Mouse (Mus musculus) liver, embryonic 16.5 days (tissue): Measurements from ENCODE around the gene Cdc42ep4. TPM values are rescaled to one million over a fixed set of nuclear protein-coding genes. Genes with fewer than 3 reads are reported as not detected.

Source experiments
- ATAC-seq: fragments of 200-750 bp; cut with Nextera tagmentation; 2 replicates; pipeline ENCODE4 v1.8.0; 2017; ENCODE audit warnings: low read depth, mild to moderate bottlenecking, moderate number of reproducible peaks, moderate library complexity
- H3K27ac ChIP-seq: fragments of 300-500 bp; sonication (generic); 2 replicates; pipeline ENCODE4 v1.5.1; 2014; ENCODE audit warnings: mild to moderate bottlenecking, low read length
- H3K27me3 ChIP-seq: fragments of 300-500 bp; sonication (generic); 2 replicates; pipeline ENCODE4 v1.6.1; 2014; ENCODE audit warnings: low read depth, low read length, mixed read lengths; ENCODE audit not compliant: control insufficient read depth, insufficient read depth
- H3K36me3 ChIP-seq: fragments of 300-500 bp; sonication (generic); 2 replicates; pipeline ENCODE4 v1.6.1; 2014; ENCODE audit warnings: mild to moderate bottlenecking; ENCODE audit not compliant: control insufficient read depth, insufficient read depth
- H3K4me1 ChIP-seq: fragments of 300-500 bp; sonication (generic); 2 replicates; pipeline ENCODE4 v1.6.1; 2014; ENCODE audit warnings: low read depth, low read length, mixed read lengths; ENCODE audit not compliant: control insufficient read depth
- H3K4me2 ChIP-seq: fragments of 300-500 bp; sonication (generic); 2 replicates; pipeline ENCODE4 v1.6.1; 2014; ENCODE audit warnings: low read depth, low read length, mixed read lengths
- H3K4me3 ChIP-seq: fragments of 300-500 bp; sonication (generic); 2 replicates; pipeline ENCODE4 v1.5.1; 2014; ENCODE audit warnings: low read depth, mild to moderate bottlenecking, low read length
- H3K9ac ChIP-seq: fragments of 300-500 bp; sonication (generic); 2 replicates; pipeline ENCODE4 v1.6.1; 2014; ENCODE audit warnings: low read depth, low read length
- H3K9me3 ChIP-seq: fragments of 300-500 bp; sonication (generic); replicated peaks from 2 replicates; pipeline ENCODE4 v1.6.1; 2016; ENCODE audit warnings: low read length; ENCODE audit not compliant: control insufficient read depth
- WGBS: fragments of 180-500 bp; shearing (Covaris S2); extraction: QIAGEN DNeasy Blood & Tissue Kit; methylation state at CpG from one replicate; pipeline ENCODE4 v1.1.7; 2014; ENCODE audit not compliant: insufficient replicate concordance; 5-methylcytosine and 5-hydroxymethylcytosine counted together
- polyA plus RNA-seq: library from polyadenylated mRNA; unstranded; fragments of >200 nt; fragmentation: Nextera tagmentation; extraction: Ambion mirVana; gene quantifications from 2 replicates; pipeline ENCODE4 v1.2.1, GENCODE M21; 2015

Gene Cdc42ep4
- polyA plus RNA-seq, 1 experiment from 2014 or later: 18.4 TPM

DNA sequence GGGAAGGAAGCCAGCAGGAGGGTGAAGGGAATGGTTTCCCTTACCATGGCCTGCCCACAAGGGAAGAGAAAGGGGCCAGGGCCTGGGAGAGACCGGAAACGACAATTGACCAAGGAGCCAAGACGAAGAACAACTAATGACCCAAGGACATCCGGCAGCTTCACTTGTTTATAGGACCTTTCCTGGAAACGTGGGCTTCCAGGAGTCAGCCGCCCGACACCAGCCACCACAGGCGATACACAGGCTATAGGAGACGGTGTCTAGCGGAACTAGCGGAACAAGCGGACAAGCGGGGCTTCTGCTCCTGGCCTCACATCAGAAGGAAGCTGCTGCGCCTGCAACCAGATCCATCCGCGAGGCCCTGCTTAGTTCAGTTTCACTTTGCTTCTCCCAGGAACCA lies 4.6 kb downstream of the Cdc42ep4 start:
- no peak for ATAC-seq
- H3K4me1 ChIP-seq: peaks cover 48% of the 10 kb centered on the region
- H3K27ac ChIP-seq: peak overlapping the region; percentile 58
- peak overlapping the region; percentile 97 for H3K4me2 ChIP-seq
- peaks cover 4% of the 10 kb centered on the region for H3K9me3 ChIP-seq
- no peaks in the 10 kb centered on the region for H3K27me3 ChIP-seq
- peak overlapping the region; percentile 75 for H3K4me3 ChIP-seq
- peak overlapping the region; percentile 51 for H3K9ac ChIP-seq
- WGBS: 30% methylated on average over 16 of the region's 16 CpGs
- peaks cover 13% of the 10 kb centered on the region for H3K36me3 ChIP-seq

DNA sequence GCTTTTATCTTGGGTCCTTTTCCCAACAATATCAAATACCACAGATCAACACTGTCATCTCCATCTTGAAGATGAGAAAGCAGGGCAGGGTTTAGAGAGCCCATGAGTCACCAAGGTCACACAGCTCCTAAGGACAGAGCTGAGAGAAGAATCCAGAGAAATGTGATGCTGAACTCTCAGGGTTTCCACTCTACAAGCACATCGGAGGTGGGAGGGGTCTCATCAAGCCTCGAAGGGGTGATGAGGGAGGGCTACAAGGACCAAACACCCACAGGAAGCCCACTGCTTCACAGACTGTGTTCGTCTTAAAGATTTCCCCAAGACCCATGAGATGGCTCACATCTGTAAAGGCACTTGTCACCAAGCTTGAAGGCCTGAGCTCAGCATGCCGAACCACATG lies 5.7 kb downstream of the Cdc42ep4 start:
- no peak overlapping the region for H3K27ac ChIP-seq

GRCm38 (mm10) chr11:113742998-113743397 lies 8.7 kb downstream of the Cdc42ep4 start:
- Histone ChIP-seq H3K36me3 (peaks cover 13% of the 10 kb centered on the region), H3K4me1 (peaks cover 40% of the 10 kb centered on the region), H3K9me3 (peaks cover 4% of the 10 kb centered on the region), H3K4me2 (no peak overlapping the region), H3K4me3 (no peak overlapping the region), H3K27ac (no peak overlapping the region), H3K9ac (no peak overlapping the region), H3K27me3 (no peaks in the 10 kb centered on the region)
- no peak for ATAC-seq
- 69% methylated on average over 1 of the region's 1 CpGs for WGBS

More for the DNA sequence above, 5.7 kb downstream of the Cdc42ep4 start:
- H3K4me2 ChIP-seq: no peak overlapping the region
- H3K36me3 ChIP-seq: peaks cover 13% of the 10 kb centered on the region
- no peak overlapping the region for H3K9ac ChIP-seq
- H3K27me3 ChIP-seq: no peaks in the 10 kb centered on the region
- no peak for ATAC-seq
- peaks cover 45% of the 10 kb centered on the region for H3K4me1 ChIP-seq
- WGBS: 72% methylated on average over 4 of the region's 4 CpGs
- H3K4me3 ChIP-seq: no peak overlapping the region
- H3K9me3 ChIP-seq: peaks cover 4% of the 10 kb centered on the region

- Histone ChIP-seq H3K4me3 (no peak overlapping the region), H3K27me3 (no peaks in the 10 kb centered on the region), H3K4me1 (peaks cover 35% of the 10 kb centered on the region), H3K27ac (no peak overlapping the region), H3K4me2 (no peak overlapping the region), H3K9ac (no peak overlapping the region), H3K9me3 (peaks cover 4% of the 10 kb centered on the region), H3K36me3 (peaks cover 13% of the 10 kb centered on the region)
- ATAC-seq: no peak
- WGBS: 75% methylated on average over 7 of the region's 7 CpGs
Observed at GRCm38 (mm10) chr11:113740100-113740499, 11.6 kb downstream of the Cdc42ep4 start.

GRCm38 (mm10) chr11:113739213-113739612 lies 12.5 kb downstream of the Cdc42ep4 start:
- no peak for ATAC-seq
- Histone ChIP-seq H3K9ac (no peak overlapping the region), H3K9me3 (peaks cover 4% of the 10 kb centered on the region), H3K4me3 (no peak overlapping the region), H3K4me2 (no peak overlapping the region), H3K36me3 (peaks cover 9% of the 10 kb centered on the region), H3K27me3 (no peaks in the 10 kb centered on the region), H3K4me1 (peaks cover 44% of the 10 kb centered on the region), H3K27ac (no peak overlapping the region)
- 81% methylated on average over 8 of the region's 8 CpGs for WGBS

GRCm38 (mm10) chr11:113737912-113738311 lies 13.8 kb downstream of the Cdc42ep4 start:
- no peak overlapping the region for H3K9ac ChIP-seq
- ATAC-seq: no peak
- H3K27me3 ChIP-seq: no peaks in the 10 kb centered on the region
- H3K36me3 ChIP-seq: peaks cover 2% of the 10 kb centered on the region
- H3K4me2 ChIP-seq: no peak overlapping the region
- peaks cover 2% of the 10 kb centered on the region for H3K9me3 ChIP-seq
- peaks cover 57% of the 10 kb centered on the region for H3K4me1 ChIP-seq
- no peak overlapping the region for H3K4me3 ChIP-seq
- 46% methylated on average over 8 of the region's 8 CpGs for WGBS
- 0 out of 2 replicates have a peak overlapping the region, but pooled peaks have one; percentile 22 for H3K27ac ChIP-seq

- no peak overlapping the region for H3K9ac ChIP-seq
- no peak overlapping the region for H3K4me3 ChIP-seq
Observed at GRCm38 (mm10) chr11:113737553-113737854, 14.2 kb downstream of the Cdc42ep4 start.

DNA sequence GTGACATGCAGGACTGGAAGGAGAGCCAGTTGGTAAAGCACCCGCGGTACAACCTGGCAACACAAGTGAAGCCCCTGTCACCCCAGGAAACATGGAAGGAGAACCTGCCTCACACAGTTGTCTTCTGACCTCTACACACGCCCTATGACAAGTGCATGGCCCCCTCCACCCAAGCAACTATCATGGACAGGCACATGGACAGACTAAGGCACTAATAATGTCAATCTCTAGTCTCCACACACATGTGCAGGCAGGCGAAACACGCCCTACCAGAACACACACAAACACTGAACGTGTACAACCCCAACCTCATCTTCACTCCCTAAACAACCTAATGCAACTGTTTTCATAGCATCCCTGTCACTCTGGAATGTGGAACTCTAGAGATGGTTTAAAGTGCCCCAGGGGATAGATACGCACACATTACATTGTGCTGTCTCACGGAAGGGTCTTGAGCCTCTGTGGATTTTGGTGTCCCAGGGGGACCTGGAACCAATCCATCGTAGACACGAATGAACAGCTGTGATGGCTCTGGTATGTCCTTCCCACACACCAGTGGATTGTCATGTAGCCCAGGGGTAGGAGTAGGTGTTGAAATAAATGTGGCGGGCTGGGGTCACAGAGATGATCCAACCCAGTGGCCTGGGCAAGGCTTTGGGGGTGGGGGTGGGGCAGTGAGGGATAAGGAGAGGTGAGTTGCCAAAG lies 14.7 kb downstream of the Cdc42ep4 start:
- WGBS: 78% methylated on average over 11 of the region's 11 CpGs
- H3K4me3 ChIP-seq: no peak overlapping the region
- H3K9ac ChIP-seq: no peak overlapping the region
- H3K36me3 ChIP-seq: no peaks in the 10 kb centered on the region; the same call in 1 of the 2 replicates
- no peaks in the 10 kb centered on the region for H3K27me3 ChIP-seq
- no peak overlapping the region for H3K4me2 ChIP-seq
- ATAC-seq: 0 out of 2 replicates have a peak, but pooled peaks have one; percentile 27
- H3K9me3 ChIP-seq: no peaks in the 10 kb centered on the region
- peaks cover 62% of the 10 kb centered on the region for H3K4me1 ChIP-seq
- H3K27ac ChIP-seq: no peak overlapping the region

More at GRCm38 (mm10) chr11:113737553-113737854, 14.2 kb downstream of the Cdc42ep4 start:
- H3K4me1 ChIP-seq: peaks cover 61% of the 10 kb centered on the region
- H3K27ac ChIP-seq: 0 out of 2 replicates have a peak overlapping the region, but pooled peaks have one; percentile 22
- 72% methylated on average over 3 of the region's 3 CpGs for WGBS
- no peak overlapping the region for H3K4me2 ChIP-seq
- no peaks in the 10 kb centered on the region for H3K9me3 ChIP-seq
- no peak for ATAC-seq
- no peaks in the 10 kb centered on the region; the same call in 1 of the 2 replicates for H3K36me3 ChIP-seq
- H3K27me3 ChIP-seq: no peaks in the 10 kb centered on the region

DNA sequence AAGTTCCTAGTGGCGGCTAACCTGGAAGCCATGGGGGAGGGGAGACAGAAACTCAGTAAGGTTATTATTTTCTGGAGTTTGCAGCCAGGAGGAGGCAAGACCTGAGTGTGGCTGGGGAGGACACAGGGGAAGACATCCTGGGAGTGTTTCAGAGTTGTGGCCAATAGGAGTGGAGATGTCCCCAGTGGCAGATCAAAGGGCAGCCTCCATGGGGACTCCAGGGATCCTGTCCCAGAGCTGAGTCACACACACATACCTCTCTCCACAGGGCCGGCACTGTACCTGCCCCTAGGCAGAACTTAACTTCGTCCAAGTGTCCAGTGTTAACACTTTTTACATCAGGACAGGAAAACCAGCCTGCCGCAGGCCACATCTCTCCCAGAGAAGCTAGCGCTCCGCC lies 16.5 kb downstream of the Cdc42ep4 start:
- peaks cover 70% of the 10 kb centered on the region for H3K4me1 ChIP-seq

More for the DNA sequence above, 16.5 kb downstream of the Cdc42ep4 start:
- Histone ChIP-seq H3K27ac (0 out of 2 replicates have a peak overlapping the region, but pooled peaks have one; percentile 14), H3K4me2 (no peak overlapping the region), H3K36me3 (no peaks in the 10 kb centered on the region), H3K9me3 (no peaks in the 10 kb centered on the region), H3K27me3 (no peaks in the 10 kb centered on the region), H3K4me3 (no peak overlapping the region), H3K9ac (peak overlapping the region; percentile 17; the same call in 1 of the 2 replicates)
- ATAC-seq: no peak
- WGBS: 70% methylated on average over 6 of the region's 6 CpGs
